Mouse (Mus musculus): ENCODE measurements around the gene Ecm1. TPM values are rescaled to one million over a fixed set of nuclear protein-coding genes. Genes with fewer than 3 reads are reported as not detected.

Ecm1 gene
- polyA plus RNA-seq, 1 experiment from 2014 or later = 81.2 TPM

GRCm38 (mm10) chr3:95685301-95685700 is 54.1 kb downstream of the Ecm1 start:
- DNase-seq (no peak), ATAC-seq (no peak)
- TF ChIP-seq CTCF (IDR thresholded peaks at IDR 0.05; ENCODE audit: low read depth) = no peak
- no peak for TF ChIP-seq EP300 (IDR thresholded peaks at IDR 0.05; ENCODE audit: low read depth)
- WGBS (ENCODE audit: insufficient replicate concordance) = 73% methylated on average over 4 of the region's 4 CpGs
- peaks cover 11% of the 10 kb centered on the region; the same call in 1 of the 2 replicates for H3K27me3 ChIP-seq (ENCODE audit: insufficient read depth, low read length)
- no peaks in the 10 kb centered on the region for H3K36me3 ChIP-seq (replicated peaks; ENCODE audit: insufficient read depth, low read length)
- H3K4me2 ChIP-seq (ENCODE audit: low read depth, low read length) = no peak overlapping the region
- no peak overlapping the region for H3K9ac ChIP-seq (replicated peaks)
- peaks cover 12% of the 10 kb centered on the region; the same call in 1 of the 2 replicates for H3K4me1 ChIP-seq (ENCODE audit: insufficient read depth)
- H3K27ac ChIP-seq (ENCODE audit: low read depth) = no peak overlapping the region
- no peaks in the 10 kb centered on the region for H3K9me3 ChIP-seq (ENCODE audit: low read length)
- no peak overlapping the region for H3K4me3 ChIP-seq (ENCODE audit: low read depth, low read length)

GRCm38 (mm10) chr3:95684846-95685245 is 54.5 kb downstream of the Ecm1 start:
- 30% methylated on average over 6 of the region's 8 CpGs for WGBS (ENCODE audit: insufficient replicate concordance)
- Histone ChIP-seq H3K27me3 (ENCODE audit: insufficient read depth, low read length) (peaks cover 11% of the 10 kb centered on the region; the same call in 1 of the 2 replicates), H3K27ac (ENCODE audit: low read depth) (no peak overlapping the region), H3K4me1 (ENCODE audit: insufficient read depth) (peaks cover 12% of the 10 kb centered on the region; the same call in 1 of the 2 replicates), H3K4me3 (ENCODE audit: low read depth, low read length) (no peak overlapping the region), H3K9ac (replicated peaks) (no peak overlapping the region), H3K4me2 (ENCODE audit: low read depth, low read length) (no peak overlapping the region), H3K9me3 (ENCODE audit: low read length) (no peaks in the 10 kb centered on the region), H3K36me3 (replicated peaks; ENCODE audit: insufficient read depth, low read length) (no peaks in the 10 kb centered on the region)
- ATAC-seq (no peak), DNase-seq (no peak)
- no peak for TF ChIP-seq CTCF (IDR thresholded peaks at IDR 0.05; ENCODE audit: low read depth)
- no peak for TF ChIP-seq EP300 (IDR thresholded peaks at IDR 0.05; ENCODE audit: low read depth)

Small RNA genes lying within 50 kb of the gene (microRNA-seq; reads per million reads assigned to microRNA genes)
- gene Mir7014 = not detected

Other genes starting within 250 kb of the Ecm1 start
- gene Ctsk, start 240.3 kb downstream of the Ecm1 start, polyA plus RNA-seq (2015; fragmentation: Nextera tagmentation; extraction: Ambion mirVana) = 2.0 and 2.3 TPM in 2 replicates
- 89.4 and 92.8 TPM in 2 replicates for gene Ctss, start 212.8 kb downstream of the Ecm1 start, polyA plus RNA-seq (2015; fragmentation: Nextera tagmentation; extraction: Ambion mirVana)
- gene Hormad1, start 179.9 kb downstream of the Ecm1 start, polyA plus RNA-seq (2015; fragmentation: Nextera tagmentation; extraction: Ambion mirVana) = not detected in 2 replicates
- gene Golph3l, start 150.6 kb downstream of the Ecm1 start, polyA plus RNA-seq (2015; fragmentation: Nextera tagmentation; extraction: Ambion mirVana) = 11.1 and 11.3 TPM in 2 replicates
- gene Ensa, start 114.6 kb downstream of the Ecm1 start, polyA plus RNA-seq (2015; fragmentation: Nextera tagmentation; extraction: Ambion mirVana) = 20.1 and 23.9 TPM in 2 replicates
- 36.2 and 38.2 TPM in 2 replicates for gene Mcl1, start 80.8 kb downstream of the Ecm1 start, polyA plus RNA-seq (2015; fragmentation: Nextera tagmentation; extraction: Ambion mirVana)
- gene Adamtsl4, start 51.7 kb downstream of the Ecm1 start, polyA plus RNA-seq (2015; fragmentation: Nextera tagmentation; extraction: Ambion mirVana) = 2.5 and 2.6 TPM in 2 replicates
- 16.4 and 21.0 TPM in 2 replicates for gene Tars2, start 20.6 kb upstream of the Ecm1 start, polyA plus RNA-seq (2015; fragmentation: Nextera tagmentation; extraction: Ambion mirVana)
- gene Rprd2, start 79.3 kb upstream of the Ecm1 start, polyA plus RNA-seq (2015; fragmentation: Nextera tagmentation; extraction: Ambion mirVana) = 7.1 and 8.2 TPM in 2 replicates
- gene Prpf3, start 116.3 kb upstream of the Ecm1 start, polyA plus RNA-seq (2015; fragmentation: Nextera tagmentation; extraction: Ambion mirVana) = 11.2 and 12.0 TPM in 2 replicates
- 145 and 157 TPM in 2 replicates for gene Mrps21, start 131.9 kb upstream of the Ecm1 start, polyA plus RNA-seq (2015; fragmentation: Nextera tagmentation; extraction: Ambion mirVana)
- 0.77 and 1.00 TPM in 2 replicates for gene Ciart, start 142.7 kb upstream of the Ecm1 start, polyA plus RNA-seq (2015; fragmentation: Nextera tagmentation; extraction: Ambion mirVana)
- gene BC028528, start 152.4 kb upstream of the Ecm1 start, polyA plus RNA-seq (2015; fragmentation: Nextera tagmentation; extraction: Ambion mirVana) = 7.6 and 7.9 TPM in 2 replicates
- gene Aph1a, start 154.4 kb upstream of the Ecm1 start, polyA plus RNA-seq (2015; fragmentation: Nextera tagmentation; extraction: Ambion mirVana) = 17.1 and 22.9 TPM in 2 replicates
- gene Car14, start 165.1 kb upstream of the Ecm1 start, polyA plus RNA-seq (2015; fragmentation: Nextera tagmentation; extraction: Ambion mirVana) = 15.2 and 17.3 TPM in 2 replicates
- gene Anp32e, start 189.7 kb upstream of the Ecm1 start, polyA plus RNA-seq (2015; fragmentation: Nextera tagmentation; extraction: Ambion mirVana) = 92.0 and 98.4 TPM in 2 replicates

Measured in liver, postnatal 0 days (tissue).